Mouse (Mus musculus): ENCODE results near the gene Ror1. TPM values are rescaled to one million over a fixed set of nuclear protein-coding genes. Genes with fewer than 3 reads are reported as not detected.

The Ror1 gene
- total and polyA plus RNA-seq, 3 experiments: 0.05 TPM; not detected in 2

DNA sequence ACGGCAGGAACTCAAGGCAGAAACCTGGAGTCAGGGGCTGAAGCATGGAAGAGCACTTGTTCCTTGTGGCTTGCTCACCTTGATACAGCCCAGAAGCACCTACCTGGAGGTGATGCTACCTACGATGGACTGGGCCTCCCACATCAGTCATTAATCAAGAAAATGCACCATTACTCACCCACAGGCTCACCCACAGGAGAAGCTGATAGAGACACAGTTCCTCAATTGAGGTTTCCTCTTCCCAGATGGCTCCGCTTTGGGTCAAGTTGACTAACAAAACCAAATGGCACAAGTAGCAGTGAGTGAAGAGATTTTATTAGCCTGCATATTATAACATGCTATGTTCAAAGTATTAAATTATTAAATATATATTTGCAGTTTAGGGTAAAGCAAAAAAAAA, 392.9 kb downstream of the Ror1 start:
- H3K27me3 ChIP-seq (ENCODE audit: insufficient read depth, low read length): no peaks in the 10 kb centered on the region
- H3K36me3 ChIP-seq (replicated peaks): no peaks in the 10 kb centered on the region
- no peaks in the 10 kb centered on the region for H3K4me1 ChIP-seq (ENCODE audit: insufficient read depth, low read depth, low read length)
- DNase-seq (ENCODE audit: low spot score) (no peak), ATAC-seq (ENCODE audit: extremely low read depth, insufficient number of reproducible peaks, low FRiP score, poor library complexity, severe bottlenecking) (no peak)
- no peak overlapping the region for H3K4me3 ChIP-seq (ENCODE audit: low read depth, low read length)
- peaks cover 4% of the 10 kb centered on the region for H3K9me3 ChIP-seq (replicated peaks)
- TF ChIP-seq CTCF (IDR thresholded peaks at IDR 0.05; ENCODE audit: low read depth, low read length) (no peak), GATA2 (IDR thresholded peaks at IDR 0.05; ENCODE audit: borderline replicate concordance, low read depth, low read length) (no peak), POLR2AphosphoS5 (IDR thresholded peaks at IDR 0.05; ENCODE audit: insufficient replicate concordance, low read depth, low read length) (no peak), TAL1 (conservative IDR thresholded peaks at IDR 0.05; ENCODE audit: low read depth, low read length) (no peak), GATA1 (IDR thresholded peaks at IDR 0.05; ENCODE audit: borderline replicate concordance, low read length) (no peak)

Other genes with a start within 250 kb of the Ror1 start
- gene Pgm1, start 166.4 kb upstream of the Ror1 start, total RNA-seq (2014; fragmentation: Nextera tagmentation): 44.8 and 47.2 TPM in 2 replicates
- 102 and 113 TPM in 2 replicates for gene Pgm1, start 166.4 kb upstream of the Ror1 start, total RNA-seq (2017)
- 57.4 and 66.8 TPM in 2 replicates for gene Pgm1, start 166.4 kb upstream of the Ror1 start, polyA plus RNA-seq (2012)
- 39.7 and 40.4 TPM in 2 replicates for gene Itgb3bp, start 166.0 kb upstream of the Ror1 start, total RNA-seq (2014; fragmentation: Nextera tagmentation)
- gene Itgb3bp, start 166.0 kb upstream of the Ror1 start, total RNA-seq (2017): 21.3 and 23.2 TPM in 2 replicates
- gene Itgb3bp, start 166.0 kb upstream of the Ror1 start, polyA plus RNA-seq (2012): 0.79 and 1.1 TPM in 2 replicates